Mouse (Mus musculus) urinary bladder, postnatal 14 days (tissue): ENCODE data around the gene Dlg5.

Source experiments
- DNase-seq: peaks from one replicate; pipeline ENCODE4 v3.0.0; 2021; ENCODE audit warnings: low spot score

Dlg5 gene

GRCm38 (mm10) chr14:24245177-24246081 is at the start of gene Dlg5:
Gene Dlg5 (minus strand): TSS chr14:24245920.
- DNase-seq, result peak; percentile 72

DNA sequence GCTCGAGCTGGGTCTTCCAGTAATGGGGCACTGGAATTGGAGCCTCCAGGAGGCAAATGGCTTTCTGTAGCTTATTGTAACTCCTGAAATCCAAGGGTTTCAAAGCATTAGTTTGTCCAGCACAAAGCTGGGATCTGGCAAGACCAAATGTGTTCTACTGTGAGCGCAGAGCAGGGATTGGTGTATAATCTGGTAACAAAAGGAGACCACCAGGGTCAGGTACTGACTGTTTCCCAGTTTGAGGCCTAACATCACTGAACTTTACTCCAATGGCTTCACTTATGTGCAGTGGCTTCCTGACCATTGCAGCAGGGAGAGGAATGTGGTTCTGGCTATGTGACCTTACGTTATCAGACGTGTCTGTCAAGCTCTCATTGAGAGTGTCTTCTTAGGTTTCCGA is 47.9 kb upstream of the Dlg5 start:
- no peak for DNase-seq

DNA sequence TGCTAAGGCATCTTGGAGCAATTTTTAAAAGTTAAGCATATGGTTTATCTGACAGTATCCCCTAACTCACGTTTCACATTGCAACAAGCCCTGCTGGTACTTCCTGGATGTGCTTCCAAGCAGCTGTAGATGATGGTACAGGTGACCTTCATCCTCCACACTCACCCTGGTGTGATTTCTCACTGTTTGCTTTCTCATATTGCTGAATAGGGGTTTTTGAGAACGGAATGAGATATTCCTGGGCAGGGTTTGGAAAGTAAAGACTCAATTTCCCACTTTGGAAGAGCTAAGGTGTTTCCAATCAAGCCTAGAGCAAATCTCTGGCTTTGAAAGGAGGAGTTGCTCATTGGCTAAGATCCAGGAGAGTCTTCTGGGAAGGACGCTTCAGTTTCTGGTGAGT is 47.2 kb upstream of the Dlg5 start, which contains the start of gene E330034G19Rik:
E330034G19Rik (plus strand) TSS at position 301 of the 400 bp plus-strand sequence.
- no peak for DNase-seq

DNA sequence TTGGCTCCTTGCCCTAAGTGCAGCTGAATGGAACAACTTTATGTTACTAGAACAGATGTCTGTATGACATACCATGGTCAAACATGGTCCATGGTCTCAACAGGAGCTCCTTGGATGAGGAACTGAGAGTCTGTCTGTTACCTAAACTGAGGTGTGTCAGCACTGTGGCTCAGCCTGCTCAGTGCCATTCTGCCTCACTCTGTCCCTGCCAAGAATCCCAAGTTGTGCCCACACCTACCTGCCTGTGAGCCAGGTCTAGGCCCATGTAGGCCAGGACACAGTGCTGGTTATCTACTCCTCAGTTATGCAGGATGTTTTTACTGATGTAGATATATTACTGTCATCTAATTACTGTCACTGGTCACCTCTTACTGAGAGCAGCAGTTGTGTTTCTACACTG is 45.0 kb upstream of the Dlg5 start:
- DNase-seq, result no peak

GRCm38 (mm10) chr14:24286136-24286535 is 40.4 kb upstream of the Dlg5 start:
- no peak for DNase-seq

GRCm38 (mm10) chr14:24282276-24282675 is 36.6 kb upstream of the Dlg5 start:
- DNase-seq, result no peak

- DNase-seq, result no peak
These were observed 35.6 kb upstream of the Dlg5 start for GRCm38 (mm10) chr14:24281278-24281677.

- DNase-seq, result no peak
These were observed 29.8 kb upstream of the Dlg5 start for GRCm38 (mm10) chr14:24275534-24275933.

DNA sequence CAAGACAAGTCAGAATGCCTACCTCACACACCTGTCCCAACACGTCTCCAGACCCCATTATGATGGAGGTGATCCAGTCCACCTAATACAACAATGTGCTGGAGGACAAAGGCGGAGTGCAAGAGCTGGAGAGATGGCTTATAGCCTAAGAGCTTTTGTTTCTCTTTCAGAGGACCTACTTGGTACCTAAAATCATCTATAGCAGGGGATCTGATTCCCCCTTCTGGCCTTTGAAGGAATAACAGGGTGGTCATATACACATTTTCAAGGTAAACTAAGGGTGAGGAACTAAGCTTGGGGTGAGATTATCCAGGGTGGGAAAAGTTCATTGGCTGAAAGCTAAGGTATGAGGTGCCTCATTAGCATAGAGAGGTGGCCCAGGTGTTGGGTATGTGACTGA is 27.9 kb upstream of the Dlg5 start:
- peak; percentile 16 for DNase-seq

GRCm38 (mm10) chr14:24269571-24269970 is 23.9 kb upstream of the Dlg5 start:
- DNase-seq, result no peak

- no peak for DNase-seq
These were observed 17.2 kb upstream of the Dlg5 start for GRCm38 (mm10) chr14:24262915-24263314.

GRCm38 (mm10) chr14:24262382-24262781 is 16.7 kb upstream of the Dlg5 start:
- no peak for DNase-seq

DNA sequence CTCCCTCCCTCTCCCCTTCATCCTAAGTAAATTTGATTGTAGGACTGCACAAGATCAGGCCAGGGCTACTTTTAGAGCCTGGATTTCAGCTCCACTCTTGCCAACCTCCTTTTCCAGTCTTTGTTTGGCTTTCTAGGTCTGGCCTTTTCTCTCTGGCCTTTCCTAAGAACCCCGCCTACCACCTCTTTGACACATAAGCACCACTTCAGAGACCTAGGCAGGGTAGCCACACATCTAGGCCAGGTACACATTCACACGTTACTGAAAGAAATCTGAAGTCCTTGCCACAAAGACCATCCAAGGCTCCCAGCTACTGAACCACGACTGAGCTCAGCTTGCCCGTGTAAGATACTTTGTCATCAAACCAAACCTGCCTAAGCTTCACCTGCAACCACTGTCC is 14.7 kb upstream of the Dlg5 start:
- no peak for DNase-seq

DNA sequence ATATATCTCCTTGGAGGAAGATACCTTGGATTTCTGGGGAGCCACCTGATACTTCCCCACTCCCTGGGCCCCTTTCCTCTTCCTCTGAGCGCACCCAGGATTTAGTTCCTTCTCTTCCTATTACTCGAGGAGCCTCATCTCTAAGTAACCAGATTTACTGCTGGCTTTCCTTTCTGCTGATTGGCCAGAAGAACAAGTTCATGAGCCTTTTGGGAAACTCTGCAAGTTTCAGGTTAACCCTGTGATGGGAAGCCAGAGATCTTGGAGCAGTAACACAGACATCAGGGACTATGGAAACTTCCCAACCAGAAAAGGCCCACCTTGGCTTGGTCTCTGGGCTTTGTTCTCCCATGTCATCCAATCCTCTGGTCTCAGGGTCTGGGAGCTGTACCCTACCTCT is 10.2 kb upstream of the Dlg5 start:
- no peak for DNase-seq

DNA sequence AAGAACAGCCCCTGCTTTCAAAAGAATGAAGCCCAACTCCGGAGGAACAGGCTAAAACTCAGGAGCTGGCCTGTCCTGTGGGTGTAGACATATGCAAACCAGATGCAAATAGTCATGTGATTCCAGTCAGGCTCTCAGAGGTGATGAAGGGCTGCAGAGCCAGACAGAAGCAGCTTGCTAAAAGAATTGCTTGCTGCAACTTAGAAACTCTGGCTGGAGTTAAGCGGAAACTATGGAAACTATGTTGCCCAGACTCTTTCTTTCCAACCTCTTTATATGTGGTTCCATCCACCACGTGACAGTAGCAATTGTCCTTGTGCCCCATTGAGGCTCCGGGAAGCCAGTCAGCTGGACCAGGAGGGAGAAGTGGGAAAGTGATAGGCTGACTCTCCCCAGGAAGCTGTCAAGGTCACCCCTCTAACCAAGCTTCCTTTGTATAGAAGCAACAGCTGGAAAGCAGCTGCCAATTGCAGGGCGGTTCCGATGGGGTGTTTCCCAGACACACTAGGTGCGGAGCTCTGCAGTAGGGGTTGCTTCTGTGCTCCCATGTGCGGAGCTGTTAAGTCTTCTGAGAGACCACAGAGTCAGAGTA is 8.0 kb upstream of the Dlg5 start:
- peak; percentile 15 for DNase-seq

DNA sequence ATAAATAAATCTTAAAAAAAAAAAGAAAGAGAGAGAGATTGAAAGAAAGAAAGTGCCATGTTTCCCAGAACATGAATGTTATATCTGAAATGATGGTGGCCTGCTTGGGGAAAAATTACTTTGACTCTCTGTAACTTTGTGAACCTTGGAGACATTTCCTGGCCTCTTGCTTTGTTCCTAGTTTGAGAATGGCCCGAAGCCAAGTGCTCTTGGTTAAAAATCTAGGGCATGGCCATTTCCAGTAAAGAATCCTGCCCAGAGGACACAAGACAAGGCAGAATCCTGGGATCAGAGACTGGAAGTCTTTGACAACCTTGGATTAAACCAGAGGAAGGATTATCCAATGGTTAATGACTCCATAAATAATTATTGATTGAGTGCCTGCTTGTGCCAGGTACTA is 5.6 kb upstream of the Dlg5 start:
- DNase-seq, result no peak

- no peak for DNase-seq
These were observed 4.2 kb upstream of the Dlg5 start for GRCm38 (mm10) chr14:24249926-24250325.

GRCm38 (mm10) chr14:24244330-24245176 is 1.2 kb downstream of the Dlg5 start:
- DNase-seq, result peak; percentile 25

DNA sequence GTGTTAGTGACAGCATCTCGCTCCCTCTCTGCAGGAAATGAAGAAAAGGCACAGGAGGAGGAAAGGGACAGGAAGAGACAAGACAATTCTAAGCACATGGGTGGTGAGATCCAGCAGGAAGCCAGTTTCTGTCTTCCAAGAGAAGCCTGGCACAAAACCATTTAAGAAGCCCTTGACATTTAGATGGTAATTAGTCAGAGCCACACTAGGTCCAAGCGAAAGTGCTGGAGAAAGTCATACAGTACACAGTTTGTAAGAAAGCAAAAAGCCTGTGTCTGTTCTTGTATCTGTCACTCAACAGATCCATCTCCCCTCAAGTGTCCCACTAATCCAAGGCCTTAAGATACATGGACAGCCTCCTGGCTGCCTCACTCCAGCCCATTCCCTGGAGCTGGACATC is 3.7 kb downstream of the Dlg5 start:
- no peak for DNase-seq

- no peak for DNase-seq
These were observed 4.9 kb downstream of the Dlg5 start for GRCm38 (mm10) chr14:24240831-24241230.

GRCm38 (mm10) chr14:24239651-24240050 is 6.1 kb downstream of the Dlg5 start:
- no peak for DNase-seq

GRCm38 (mm10) chr14:24235954-24236353 is 9.8 kb downstream of the Dlg5 start:
- no peak for DNase-seq

DNA sequence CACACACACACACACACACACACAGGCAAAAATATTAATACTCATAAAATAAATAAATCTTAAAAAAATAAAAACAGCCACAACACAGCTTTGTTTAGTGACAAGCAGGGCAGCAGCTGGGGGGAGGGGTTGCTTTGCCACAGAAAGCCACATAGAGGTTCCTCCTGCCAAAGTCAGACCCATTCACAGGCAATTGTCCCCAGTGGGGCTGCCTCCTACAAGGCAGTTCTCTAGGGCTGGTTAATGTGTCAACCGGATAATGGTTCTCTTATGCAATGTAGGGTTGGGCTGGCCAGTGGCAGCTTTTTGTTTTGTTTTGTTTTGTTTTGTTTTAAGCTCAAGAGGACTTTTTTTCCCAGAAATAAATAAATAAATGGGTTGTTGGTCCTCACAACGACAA is 11.3 kb downstream of the Dlg5 start:
- DNase-seq, result no peak
